27 mouse cellular contexts compared by ENCODE assay signal in the genomic region with DNA sequence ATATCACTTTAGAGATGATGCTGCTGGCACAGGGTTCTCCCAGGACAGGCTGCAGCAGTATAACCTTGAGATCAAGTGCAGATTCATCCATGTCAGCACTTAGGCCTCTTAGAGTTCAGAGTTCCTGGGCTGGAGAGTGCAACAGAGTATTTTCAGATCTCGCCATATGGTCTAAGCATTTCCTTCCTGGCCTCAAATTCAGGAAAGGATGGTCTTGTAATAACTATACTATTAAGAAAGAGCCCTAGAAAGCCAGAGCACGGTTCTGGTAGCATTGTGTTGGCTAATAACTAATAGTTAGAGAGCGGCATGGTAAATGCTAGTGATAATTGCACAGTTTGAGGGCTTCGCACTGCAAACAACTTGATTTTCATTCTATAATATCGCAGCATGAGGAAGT. TPM values are rescaled to one million over a fixed set of nuclear protein-coding genes. Genes with fewer than 3 reads are reported as not detected.
DNase-seq lines count a peak whose midpoint lies in the region; ATAC-seq and TF ChIP-seq lines count a peak whose summit lies in the region.
"Had no signal": no experiment of that assay in that cellular context is flagged by ENCODE, and none has a peak within 500 bp of the region (broad histone marks: within the 10 kb centered on the region; RNA-seq: fewer than 3 reads in every experiment).

No protein-coding gene starts in this region.

- TF ChIP-seq CTCF in kidney, postnatal 0 days (IDR thresholded peaks at IDR 0.05; ENCODE audit: low read depth), result no peak

- H3K27me3 ChIP-seq in kidney, postnatal 0 days (ENCODE audit: insufficient read depth, low read length), result no peaks in the 10 kb centered on the region
- H3K27me3 ChIP-seq: CH12.LX; embryonic facial prominence, embryonic 13.5 days; embryonic facial prominence, embryonic 15.5 days; forebrain, embryonic 12.5 days had no signal

- H3K9ac ChIP-seq in kidney, postnatal 0 days (ENCODE audit: low read depth, low read length), result no peak overlapping the region
- H3K9ac ChIP-seq: embryonic facial prominence, embryonic 13.5 days; embryonic facial prominence, embryonic 15.5 days; forebrain, embryonic 12.5 days had no signal

- H3K4me1 ChIP-seq in kidney, postnatal 0 days (replicated peaks; ENCODE audit: insufficient read depth, low read length), result no peaks in the 10 kb centered on the region
- H3K4me1 ChIP-seq: embryonic facial prominence, embryonic 13.5 days; forebrain, embryonic 10.5 days; forebrain, embryonic 12.5 days had no signal

- 84% methylated on average over 5 of the region's 5 CpGs for WGBS in kidney, postnatal 0 days

- peak; percentile 4 for DNase-seq in kidney, postnatal 0 days (ENCODE audit: low spot score)
- DNase-seq in kidney, postnatal 36 days, result no peak
- peak; percentile 79 for DNase-seq in 416B (ENCODE audit: low read depth)
- DNase-seq in MN1 (ENCODE audit: low spot score), result no peak
- DNase-seq: adrenal gland, adult 2 months; adrenal gland, postnatal 10 days; adrenal gland, postnatal 25 days; B cell, adult 2 months; cerebellum, adult 11 months; cerebellum, adult 18-20 months; cerebellum, adult 8-10 months; cerebellum, adult 9-11 months; cerebellum, postnatal 14 days; cerebellum, postnatal 36 days; embryo, embryonic 11 days had no signal

- no peaks in the 10 kb centered on the region for H3K9me3 ChIP-seq in kidney, postnatal 0 days (replicated peaks; ENCODE audit: low read length)
- H3K9me3 ChIP-seq: embryonic facial prominence, embryonic 13.5 days; embryonic facial prominence, embryonic 15.5 days; forebrain, embryonic 10.5 days; forebrain, embryonic 12.5 days; G1E had no signal

- no peaks in the 10 kb centered on the region for H3K36me3 ChIP-seq in kidney, postnatal 0 days (ENCODE audit: insufficient read depth, low read length)
- H3K36me3 ChIP-seq: forebrain, embryonic 12.5 days had no signal

- H3K4me2 ChIP-seq in kidney, postnatal 0 days (ENCODE audit: low read length), result no peak overlapping the region
- H3K4me2 ChIP-seq: embryonic facial prominence, embryonic 13.5 days; embryonic facial prominence, embryonic 15.5 days; forebrain, embryonic 12.5 days had no signal

- H3K4me3 ChIP-seq in kidney, postnatal 0 days (replicated peaks; ENCODE audit: low read depth, low read length), result no peak overlapping the region
- H3K4me3 ChIP-seq: embryonic facial prominence, embryonic 13.5 days; embryonic facial prominence, embryonic 15.5 days; erythroblast, embryonic 14.5 days; forebrain, embryonic 10.5 days; forebrain, embryonic 12.5 days had no signal

- H3K27ac ChIP-seq in kidney, postnatal 0 days, result no peak overlapping the region
- H3K27ac ChIP-seq: embryonic facial prominence, embryonic 13.5 days; embryonic facial prominence, embryonic 15.5 days; forebrain, embryonic 10.5 days; forebrain, embryonic 12.5 days had no signal

- ATAC-seq in kidney, postnatal 0 days (replicated peaks; ENCODE audit: low FRiP score, low read depth), result no peak
- peak; percentile 77 for ATAC-seq in granulocyte monocyte progenitor cell, adult 5-6 weeks (replicated peaks; ENCODE audit: poor library complexity, severe bottlenecking)
- ATAC-seq in frontal cortex, adult (ENCODE audit: low TSS enrichment), result no peak
- ATAC-seq: CD4-positive, CD25-positive, alpha-beta regulatory T cell, adult 4 months; forebrain, embryonic 14.5 days; forebrain, embryonic 16.5 days had no signal

RNA-seq across cellular contexts. Expression of a gene that starts 38.4 kb away (rescaled TPM):
- polyA plus RNA-seq in kidney, postnatal 0 days (2015; fragmentation: Nextera tagmentation; extraction: Ambion mirVana), result 95.6 and 99.0 TPM in 2 replicates
- total RNA-seq in granulocyte monocyte progenitor cell, adult 5-6 weeks (2014; fragmentation: Nextera tagmentation), result 334 and 345 TPM in 2 replicates
- total RNA-seq in granulocyte monocyte progenitor cell, adult 5-6 weeks (2017), result 258 and 269 TPM in 2 replicates

Comparison
In these comparisons a context has a peak if more than half of its experiments do, and no peak if none do; other contexts are left out.
1. DNase-seq: peak in kidney, postnatal 0 days (single experiment) and 416B (single experiment); none in kidney, postnatal 36 days (0 of 2) and MN1 (single experiment).